Mouse (Mus musculus): ENCODE measurements around the gene Fat4. TPM values are rescaled to one million over a fixed set of nuclear protein-coding genes. Genes with fewer than 3 reads are reported as not detected.

Gene Fat4
- polyA plus RNA-seq, 1 experiment from 2014 or later, result 3.9 TPM

DNA sequence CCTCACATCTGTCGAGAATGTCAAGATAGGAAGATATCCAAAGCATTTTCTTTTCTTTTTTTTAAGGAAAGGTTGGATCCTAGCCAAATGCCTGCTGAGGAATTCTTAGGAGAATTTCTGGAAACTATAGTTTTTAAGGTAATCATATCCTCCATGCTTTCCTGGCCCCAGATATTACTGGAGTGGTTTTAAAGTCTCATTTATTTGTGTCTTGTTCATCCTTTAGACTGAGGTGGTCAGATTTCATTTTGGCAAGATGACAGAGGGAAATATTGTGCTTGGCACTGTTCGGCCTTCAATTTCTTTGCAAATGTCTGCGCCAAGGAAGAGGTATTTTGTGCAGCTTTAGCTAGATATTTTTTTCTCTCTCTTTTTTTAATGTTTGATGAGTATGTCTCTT, 42.0 kb downstream of the Fat4 start:
- H3K36me3 ChIP-seq (ENCODE audit: insufficient read depth, low read length), result no peaks in the 10 kb centered on the region
- H3K9me3 ChIP-seq (replicated peaks; ENCODE audit: low read length), result no peaks in the 10 kb centered on the region
- DNase-seq (ENCODE audit: low spot score) (no peak), ATAC-seq (replicated peaks; ENCODE audit: low FRiP score, low read depth) (no peak)
- no peaks in the 10 kb centered on the region for H3K27me3 ChIP-seq (ENCODE audit: insufficient read depth, low read length)
- no peak overlapping the region for H3K4me3 ChIP-seq (replicated peaks; ENCODE audit: low read depth, low read length)
- H3K27ac ChIP-seq, result no peak overlapping the region
- H3K4me1 ChIP-seq (replicated peaks; ENCODE audit: insufficient read depth, low read length), result no peaks in the 10 kb centered on the region
- H3K4me2 ChIP-seq (ENCODE audit: low read length), result no peak overlapping the region; the same call in 1 of the 2 replicates
- WGBS, result 59% methylated on average over 3 of the region's 3 CpGs
- no peak for TF ChIP-seq CTCF (IDR thresholded peaks at IDR 0.05; ENCODE audit: low read depth)
- H3K9ac ChIP-seq (ENCODE audit: low read depth, low read length), result no peak overlapping the region

DNA sequence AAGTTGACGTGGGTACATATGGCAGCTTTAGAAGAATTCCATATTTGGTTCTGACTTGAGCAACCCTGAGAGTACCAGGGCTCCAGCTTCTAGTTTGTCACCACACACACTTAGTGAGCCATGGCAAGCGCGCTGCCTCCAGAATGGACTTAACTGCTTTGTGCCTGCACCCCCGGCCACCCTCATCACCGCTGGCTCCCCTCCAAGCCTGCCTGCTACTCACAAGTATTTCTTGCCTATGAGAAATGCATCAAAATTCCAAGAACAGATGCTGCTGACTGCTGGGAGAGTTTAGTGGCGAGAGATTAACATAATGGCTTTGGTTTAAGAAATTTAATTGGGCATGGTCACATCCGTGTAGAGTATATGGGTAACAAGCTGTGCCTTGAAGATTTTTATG, 48.0 kb downstream of the Fat4 start:
- DNase-seq (ENCODE audit: low spot score) (no peak), ATAC-seq (replicated peaks; ENCODE audit: low FRiP score, low read depth) (no peak)
- TF ChIP-seq CTCF (IDR thresholded peaks at IDR 0.05; ENCODE audit: low read depth), result no peak
- H3K4me2 ChIP-seq (ENCODE audit: low read length), result no peak overlapping the region
- H3K4me1 ChIP-seq (replicated peaks; ENCODE audit: insufficient read depth, low read length), result peaks cover 2% of the 10 kb centered on the region; the same call in 1 of the 2 replicates
- no peaks in the 10 kb centered on the region for H3K27me3 ChIP-seq (ENCODE audit: insufficient read depth, low read length)
- 66% methylated on average over 7 of the region's 7 CpGs for WGBS
- H3K4me3 ChIP-seq (replicated peaks; ENCODE audit: low read depth, low read length), result no peak overlapping the region
- H3K27ac ChIP-seq, result no peak overlapping the region
- H3K36me3 ChIP-seq (ENCODE audit: insufficient read depth, low read length), result no peaks in the 10 kb centered on the region
- H3K9me3 ChIP-seq (replicated peaks; ENCODE audit: low read length), result no peaks in the 10 kb centered on the region
- H3K9ac ChIP-seq (ENCODE audit: low read depth, low read length), result no peak overlapping the region

DNA sequence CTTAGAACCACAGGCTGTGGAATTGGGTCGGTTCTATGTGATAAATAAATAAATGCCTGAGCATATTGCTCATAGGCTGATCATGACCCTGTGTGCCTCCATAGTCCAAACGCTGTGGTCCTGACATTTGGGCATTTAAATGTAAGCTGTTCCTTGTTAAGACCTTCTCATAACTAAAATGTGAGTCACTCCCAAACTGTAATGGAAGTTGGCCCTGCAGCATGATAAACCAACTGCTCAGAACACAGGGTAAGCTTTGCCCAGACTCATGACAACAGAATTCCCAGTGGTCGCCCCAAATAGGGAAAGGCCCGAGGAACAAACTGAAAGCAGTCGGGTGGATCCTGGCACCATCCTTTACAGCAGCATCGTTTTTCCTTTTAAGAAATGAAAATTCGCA, 49.7 kb downstream of the Fat4 start:
- Histone ChIP-seq H3K9ac (ENCODE audit: low read depth, low read length) (no peak overlapping the region), H3K27ac (no peak overlapping the region), H3K4me3 (replicated peaks; ENCODE audit: low read depth, low read length) (no peak overlapping the region), H3K4me1 (replicated peaks; ENCODE audit: insufficient read depth, low read length) (peaks cover 2% of the 10 kb centered on the region; the same call in 1 of the 2 replicates), H3K27me3 (ENCODE audit: insufficient read depth, low read length) (no peaks in the 10 kb centered on the region), H3K9me3 (replicated peaks; ENCODE audit: low read length) (no peaks in the 10 kb centered on the region), H3K4me2 (ENCODE audit: low read length) (no peak overlapping the region), H3K36me3 (ENCODE audit: insufficient read depth, low read length) (no peaks in the 10 kb centered on the region)
- ATAC-seq (replicated peaks; ENCODE audit: low FRiP score, low read depth) (no peak), DNase-seq (ENCODE audit: low spot score) (no peak)
- TF ChIP-seq CTCF (IDR thresholded peaks at IDR 0.05; ENCODE audit: low read depth), result no peak
- 61% methylated on average over 7 of the region's 7 CpGs for WGBS

DNA sequence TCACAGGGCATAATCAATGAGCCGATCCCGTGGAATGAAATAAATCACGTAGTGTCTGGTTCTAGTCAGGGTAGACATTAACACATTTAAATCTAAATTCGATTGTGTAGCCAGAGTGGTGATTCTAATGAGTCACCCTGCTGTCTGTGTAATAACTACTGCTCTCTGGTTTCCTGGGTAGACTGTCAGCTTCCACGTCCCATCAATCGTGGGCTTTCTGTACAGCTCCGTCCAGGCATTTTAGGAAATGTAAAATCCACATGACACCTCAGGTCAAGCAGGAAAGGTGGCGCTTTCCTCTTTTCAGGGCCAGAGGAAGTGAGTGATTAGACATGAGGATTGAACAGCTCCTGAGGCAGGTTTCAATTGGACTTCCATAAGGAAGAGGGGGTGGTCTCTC, 50.4 kb downstream of the Fat4 start:
- H3K9me3 ChIP-seq (replicated peaks; ENCODE audit: low read length), result no peaks in the 10 kb centered on the region
- no peaks in the 10 kb centered on the region for H3K36me3 ChIP-seq (ENCODE audit: insufficient read depth, low read length)
- no peak overlapping the region for H3K27ac ChIP-seq
- H3K27me3 ChIP-seq (ENCODE audit: insufficient read depth, low read length), result no peaks in the 10 kb centered on the region
- H3K4me2 ChIP-seq (ENCODE audit: low read length), result no peak overlapping the region
- 42% methylated on average over 8 of the region's 8 CpGs for WGBS
- peak; percentile 41 for DNase-seq (ENCODE audit: low spot score)
- no peak overlapping the region for H3K9ac ChIP-seq (ENCODE audit: low read depth, low read length)
- no peak for ATAC-seq (replicated peaks; ENCODE audit: low FRiP score, low read depth)
- peaks cover 2% of the 10 kb centered on the region; the same call in 1 of the 2 replicates for H3K4me1 ChIP-seq (replicated peaks; ENCODE audit: insufficient read depth, low read length)
- H3K4me3 ChIP-seq (replicated peaks; ENCODE audit: low read depth, low read length), result no peak overlapping the region
- no peak for TF ChIP-seq CTCF (IDR thresholded peaks at IDR 0.05; ENCODE audit: low read depth)

DNA sequence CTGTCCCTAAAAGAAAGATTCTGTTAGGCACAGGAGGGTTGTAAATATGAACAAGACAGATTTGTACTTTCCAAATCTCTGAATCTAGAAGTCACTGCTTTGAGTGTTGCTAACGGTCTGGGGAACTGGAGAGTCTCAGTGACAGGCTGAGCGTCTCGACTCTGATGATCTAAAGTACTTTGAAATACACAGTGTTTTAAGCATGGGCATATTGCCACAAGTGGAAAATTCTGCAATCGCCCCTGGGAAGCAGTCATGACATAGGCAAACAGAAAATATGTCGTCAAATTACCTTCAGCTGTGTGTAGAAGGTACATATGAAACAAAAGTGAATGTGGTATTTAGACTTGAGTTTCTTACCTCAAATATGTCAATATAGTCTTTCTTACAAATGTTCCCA, 51.4 kb downstream of the Fat4 start:
- H3K36me3 ChIP-seq (ENCODE audit: insufficient read depth, low read length), result no peaks in the 10 kb centered on the region
- no peak overlapping the region for H3K9ac ChIP-seq (ENCODE audit: low read depth, low read length)
- 61% methylated on average over 5 of the region's 5 CpGs for WGBS
- no peak overlapping the region for H3K27ac ChIP-seq
- H3K4me3 ChIP-seq (replicated peaks; ENCODE audit: low read depth, low read length), result no peak overlapping the region
- no peak overlapping the region for H3K4me2 ChIP-seq (ENCODE audit: low read length)
- DNase-seq (ENCODE audit: low spot score) (no peak), ATAC-seq (replicated peaks; ENCODE audit: low FRiP score, low read depth) (no peak)
- H3K4me1 ChIP-seq (replicated peaks; ENCODE audit: insufficient read depth, low read length), result peaks cover 2% of the 10 kb centered on the region; the same call in 1 of the 2 replicates
- TF ChIP-seq CTCF (IDR thresholded peaks at IDR 0.05; ENCODE audit: low read depth), result no peak
- no peaks in the 10 kb centered on the region for H3K9me3 ChIP-seq (replicated peaks; ENCODE audit: low read length)
- no peaks in the 10 kb centered on the region for H3K27me3 ChIP-seq (ENCODE audit: insufficient read depth, low read length)

DNA sequence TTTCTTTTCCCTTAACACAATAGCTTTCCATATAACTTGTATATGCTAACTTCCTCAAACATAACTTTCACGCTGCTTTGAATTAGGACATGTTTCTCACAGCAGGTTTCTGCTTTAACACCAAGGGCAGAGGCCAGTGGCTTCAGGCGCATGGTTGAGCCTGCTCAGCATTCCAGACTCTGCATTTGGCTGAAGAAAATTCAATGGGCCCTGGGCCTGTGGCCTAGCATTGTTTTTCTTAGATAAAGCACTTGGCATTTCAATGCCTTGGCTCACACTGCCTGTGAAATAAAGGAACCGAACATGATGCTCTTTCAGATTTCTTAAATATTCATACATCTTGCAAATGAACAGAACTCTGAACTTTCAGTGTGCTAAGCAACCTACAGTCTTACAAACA, 52.8 kb downstream of the Fat4 start:
- H3K27me3 ChIP-seq (ENCODE audit: insufficient read depth, low read length), result no peaks in the 10 kb centered on the region
- ATAC-seq (replicated peaks; ENCODE audit: low FRiP score, low read depth), result no peak
- no peaks in the 10 kb centered on the region for H3K36me3 ChIP-seq (ENCODE audit: insufficient read depth, low read length)
- TF ChIP-seq CTCF (IDR thresholded peaks at IDR 0.05; ENCODE audit: low read depth), result no peak
- no peak overlapping the region for H3K4me2 ChIP-seq (ENCODE audit: low read length)
- no peak overlapping the region for H3K9ac ChIP-seq (ENCODE audit: low read depth, low read length)
- no peak overlapping the region for H3K27ac ChIP-seq
- DNase-seq (ENCODE audit: low spot score), result no peak
- no peaks in the 10 kb centered on the region for H3K9me3 ChIP-seq (replicated peaks; ENCODE audit: low read length)
- H3K4me1 ChIP-seq (replicated peaks; ENCODE audit: insufficient read depth, low read length), result peaks cover 2% of the 10 kb centered on the region; the same call in 1 of the 2 replicates
- 47% methylated on average over 3 of the region's 3 CpGs for WGBS
- no peak overlapping the region for H3K4me3 ChIP-seq (replicated peaks; ENCODE audit: low read depth, low read length)

DNA sequence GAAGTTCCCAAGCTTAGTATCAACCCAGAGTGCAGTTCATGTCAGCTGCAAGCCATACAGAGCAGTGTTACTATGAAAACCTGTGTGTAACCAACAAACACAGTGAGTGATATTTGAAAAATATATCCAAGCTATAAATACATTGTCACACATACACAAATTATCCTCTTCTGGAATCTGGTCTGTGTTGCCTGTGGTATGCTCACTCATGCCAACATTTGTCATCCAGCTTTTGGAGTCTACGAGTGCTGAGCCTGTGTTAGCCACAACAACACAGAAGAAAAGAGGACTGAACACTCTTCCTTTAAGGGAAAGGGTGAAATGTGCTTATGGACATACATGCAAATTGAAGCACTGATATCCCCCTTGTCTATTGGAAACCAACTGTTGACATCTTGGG, 53.6 kb downstream of the Fat4 start:
- no peak for ATAC-seq (replicated peaks; ENCODE audit: low FRiP score, low read depth)

More for the DNA sequence above, 53.6 kb downstream of the Fat4 start:
- 77% methylated on average over 1 of the region's 1 CpGs for WGBS
- no peaks in the 10 kb centered on the region for H3K27me3 ChIP-seq (ENCODE audit: insufficient read depth, low read length)
- H3K27ac ChIP-seq, result no peak overlapping the region
- no peaks in the 10 kb centered on the region for H3K36me3 ChIP-seq (ENCODE audit: insufficient read depth, low read length)
- H3K9ac ChIP-seq (ENCODE audit: low read depth, low read length), result no peak overlapping the region
- TF ChIP-seq CTCF (IDR thresholded peaks at IDR 0.05; ENCODE audit: low read depth), result no peak
- peaks cover 2% of the 10 kb centered on the region; the same call in 1 of the 2 replicates for H3K4me1 ChIP-seq (replicated peaks; ENCODE audit: insufficient read depth, low read length)
- no peaks in the 10 kb centered on the region for H3K9me3 ChIP-seq (replicated peaks; ENCODE audit: low read length)
- no peak overlapping the region for H3K4me3 ChIP-seq (replicated peaks; ENCODE audit: low read depth, low read length)
- DNase-seq (ENCODE audit: low spot score), result no peak
- no peak overlapping the region for H3K4me2 ChIP-seq (ENCODE audit: low read length)

All from kidney, postnatal 0 days (tissue).